Mouse (Mus musculus) frontal cortex, postnatal 36 days (tissue): Measurements from ENCODE around the gene Rere.

ENCODE experiments used
- DNase-seq, 2 experiments: peaks; one replicate each; pipeline ENCODE4 v3.0.0; 2022; ENCODE audit warnings: low spot score in 2 of 2

Gene Rere

GRCm38 (mm10) chr4:150346651-150347386, 65.4 kb downstream of the Rere start:
- DNase-seq: no peak

- no peak for DNase-seq
Measured at GRCm38 (mm10) chr4:150347387-150347672, 65.9 kb downstream of the Rere start.

- DNase-seq: no peak
Measured at GRCm38 (mm10) chr4:150349680-150350101, 68.2 kb downstream of the Rere start.

GRCm38 (mm10) chr4:150351419-150352075, 70.1 kb downstream of the Rere start:
- no peak for DNase-seq

GRCm38 (mm10) chr4:150352736-150353135, 71.3 kb downstream of the Rere start:
- no peak for DNase-seq

GRCm38 (mm10) chr4:150353376-150353900, 72.0 kb downstream of the Rere start:
- no peak for DNase-seq

- DNase-seq: no peak
Measured at GRCm38 (mm10) chr4:150355801-150356200, 74.4 kb downstream of the Rere start.

GRCm38 (mm10) chr4:150361986-150362691, 80.7 kb downstream of the Rere start:
- DNase-seq: no peak

- no peak for DNase-seq
Measured at GRCm38 (mm10) chr4:150362858-150363257, 81.4 kb downstream of the Rere start.

- no peak for DNase-seq
Measured at GRCm38 (mm10) chr4:150364786-150365185, 83.3 kb downstream of the Rere start.

GRCm38 (mm10) chr4:150366510-150367208, 85.2 kb downstream of the Rere start:
- no peak for DNase-seq

- peak; percentile 46 to 65 for DNase-seq
Measured at GRCm38 (mm10) chr4:150371580-150372380, 90.3 kb downstream of the Rere start.

GRCm38 (mm10) chr4:150372631-150373041, 91.2 kb downstream of the Rere start:
- no peak for DNase-seq

- peak in 1 of 2 experiments; percentile 19 for DNase-seq
Measured at GRCm38 (mm10) chr4:150373111-150374109, 92.0 kb downstream of the Rere start.

- DNase-seq: no peak
Measured at GRCm38 (mm10) chr4:150374651-150375447, 93.4 kb downstream of the Rere start.

GRCm38 (mm10) chr4:150375448-150375935, 94.0 kb downstream of the Rere start:
- DNase-seq: no peak

GRCm38 (mm10) chr4:150379313-150379712, 97.9 kb downstream of the Rere start:
- DNase-seq: no peak

GRCm38 (mm10) chr4:150379772-150380171, 98.3 kb downstream of the Rere start:
- DNase-seq: no peak

GRCm38 (mm10) chr4:150380273-150380672, 98.8 kb downstream of the Rere start:
- DNase-seq: no peak
